Mouse (Mus musculus): ENCODE measurements around the gene Fam131c.

DNA sequence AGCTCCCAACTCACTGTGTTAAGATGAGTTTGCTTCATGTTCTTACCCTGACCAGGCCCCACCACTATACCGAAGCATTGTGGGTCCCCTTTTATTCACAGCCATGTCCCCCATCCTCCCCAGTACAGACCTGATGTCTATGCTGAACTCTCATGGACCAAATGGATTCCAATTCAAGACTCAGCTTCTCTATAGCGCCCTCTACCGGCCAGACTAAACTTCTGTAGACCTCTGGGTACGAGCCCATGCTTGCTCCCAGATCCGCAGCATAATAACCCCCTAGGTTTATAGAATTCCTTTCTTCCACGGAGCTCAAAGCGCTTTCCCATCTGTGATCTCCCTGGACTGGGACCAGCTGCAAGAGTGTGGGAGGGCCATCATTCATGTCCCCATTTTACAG, 7.2 kb upstream of the Fam131c start:
- TF ChIP-seq CTCF (IDR thresholded peaks at IDR 0.05; ENCODE audit: low read depth) (peak; percentile 33), EP300 (IDR thresholded peaks at IDR 0.05; ENCODE audit: low read depth) (no peak)
